Mouse (Mus musculus) cerebellum, postnatal 10 days (tissue): ENCODE results near the gene Ugt1a5.
"Not testable (repeated sequence)": the region's sequence is repeated elsewhere in the genome, so short reads cannot be mapped to it uniquely, and the experiment has no call there.

Experiments used
- DNase-seq, 2 experiments: peaks; one replicate each; pipeline ENCODE4 v3.0.0; 2021; ENCODE audit warnings: mixed read lengths in 2 of 2

Ugt1a5 gene

GRCm38 (mm10) chr1:88225301-88225700 is 59.5 kb downstream of the Ugt1a5 start:
- DNase-seq: not testable (repeated sequence)

- no peak for DNase-seq
Observed at GRCm38 (mm10) chr1:88225741-88226140, 59.9 kb downstream of the Ugt1a5 start.

- no peak for DNase-seq
Observed at GRCm38 (mm10) chr1:88226670-88227379, 61.0 kb downstream of the Ugt1a5 start, which contains the start of gene Mroh2a. TSS of gene Mroh2a (plus strand) at chr1:88226986.

- DNase-seq: no peak
Observed at GRCm38 (mm10) chr1:88227482-88227881, 61.7 kb downstream of the Ugt1a5 start.

GRCm38 (mm10) chr1:88228121-88228520 is 62.3 kb downstream of the Ugt1a5 start:
- DNase-seq: no peak

GRCm38 (mm10) chr1:88229566-88229965 is 63.8 kb downstream of the Ugt1a5 start:
- no peak for DNase-seq

GRCm38 (mm10) chr1:88229986-88230385 is 64.2 kb downstream of the Ugt1a5 start:
- no peak for DNase-seq

GRCm38 (mm10) chr1:88230421-88230820 is 64.6 kb downstream of the Ugt1a5 start:
- DNase-seq: no peak

- no peak for DNase-seq
Observed at GRCm38 (mm10) chr1:88230981-88231802, 65.4 kb downstream of the Ugt1a5 start.

- no peak for DNase-seq
Observed at GRCm38 (mm10) chr1:88231803-88232499, 66.1 kb downstream of the Ugt1a5 start.

- no peak for DNase-seq
Observed at GRCm38 (mm10) chr1:88232664-88233380, 67.0 kb downstream of the Ugt1a5 start.

GRCm38 (mm10) chr1:88233421-88234247 is 67.8 kb downstream of the Ugt1a5 start:
- DNase-seq: no peak

GRCm38 (mm10) chr1:88234248-88234610 is 68.4 kb downstream of the Ugt1a5 start:
- no peak for DNase-seq

GRCm38 (mm10) chr1:88234646-88235045 is 68.8 kb downstream of the Ugt1a5 start:
- DNase-seq: no peak

GRCm38 (mm10) chr1:88235046-88235893 is 69.5 kb downstream of the Ugt1a5 start:
- DNase-seq: no peak

GRCm38 (mm10) chr1:88235894-88236415 is 70.1 kb downstream of the Ugt1a5 start:
- no peak for DNase-seq

GRCm38 (mm10) chr1:88237311-88237710 is 71.5 kb downstream of the Ugt1a5 start:
- no peak for DNase-seq

- DNase-seq: no peak
Observed at GRCm38 (mm10) chr1:88238771-88239170, 73.0 kb downstream of the Ugt1a5 start.

- peak in 1 of 2 experiments; percentile 32 for DNase-seq
Observed at GRCm38 (mm10) chr1:88240072-88240471, 74.3 kb downstream of the Ugt1a5 start.

- no peak for DNase-seq
Observed at GRCm38 (mm10) chr1:88240579-88240978, 74.8 kb downstream of the Ugt1a5 start.

- DNase-seq: no peak
Observed at GRCm38 (mm10) chr1:88243861-88244260, 78.0 kb downstream of the Ugt1a5 start.
